Mouse (Mus musculus) embryonic facial prominence, embryonic 14.5 days (tissue): Measurements from ENCODE around the gene Bcr. TPM values are rescaled to one million over a fixed set of nuclear protein-coding genes. Genes with fewer than 3 reads are reported as not detected.

Experiments
- ATAC-seq: fragments of 200-750 bp; cut with Nextera tagmentation; 2 replicates; pipeline ENCODE4 v1.8.0; 2017; ENCODE audit warnings: low read depth, moderate number of reproducible peaks, moderate TSS enrichment
- DNase-seq: peaks from one replicate; pipeline ENCODE4 v3.0.0-alpha.2; 2015; ENCODE audit warnings: low spot score
- H3K27ac ChIP-seq: fragments of 300-500 bp; sonication (generic); replicated peaks from 2 replicates; pipeline ENCODE4 v1.5.1; 2014; ENCODE audit warnings: low read depth, mild to moderate bottlenecking, low read length, moderate library complexity
- H3K27me3 ChIP-seq: fragments of 300-500 bp; sonication (generic); replicated peaks from 2 replicates; pipeline ENCODE4 v1.6.1; 2014; ENCODE audit warnings: low read length; ENCODE audit not compliant: control insufficient read depth, insufficient read depth
- H3K36me3 ChIP-seq: fragments of 300-500 bp; sonication (generic); 2 replicates; pipeline ENCODE4 v1.6.1; 2014; ENCODE audit warnings: low read length, mixed read lengths; ENCODE audit not compliant: control insufficient read depth, insufficient read depth
- H3K4me1 ChIP-seq: fragments of 300-500 bp; sonication (generic); 2 replicates; pipeline ENCODE4 v1.6.1; 2014; ENCODE audit warnings: antibody characterized with exemption, low read length; ENCODE audit not compliant: control insufficient read depth, insufficient read depth
- H3K4me2 ChIP-seq: fragments of 300-500 bp; sonication (generic); 2 replicates; pipeline ENCODE4 v1.6.1; 2014; ENCODE audit warnings: low read depth, mild to moderate bottlenecking, low read length, moderate library complexity, mixed read lengths
- H3K4me3 ChIP-seq: fragments of 300-500 bp; sonication (generic); 2 replicates; pipeline ENCODE4 v1.5.1; 2014; ENCODE audit warnings: low read depth, mild to moderate bottlenecking, low read length
- H3K9ac ChIP-seq: fragments of 300-500 bp; sonication (generic); 2 replicates; pipeline ENCODE4 v1.6.1; 2014; ENCODE audit warnings: low read depth, mild to moderate bottlenecking, low read length, moderate library complexity, mixed read lengths
- H3K9me3 ChIP-seq: fragments of 300-500 bp; sonication (generic); 2 replicates; pipeline ENCODE4 v1.6.1; 2016; ENCODE audit warnings: low read length; ENCODE audit not compliant: control insufficient read depth
- WGBS: fragments of 180-500 bp; shearing (Covaris S2); extraction: QIAGEN DNeasy Blood & Tissue Kit; methylation state at CpG from one replicate; pipeline ENCODE4 v1.1.7; 2014; 5-methylcytosine and 5-hydroxymethylcytosine counted together
- polyA plus RNA-seq: library from polyadenylated mRNA; unstranded; fragments of >200 nt; fragmentation: Nextera tagmentation; extraction: Ambion mirVana; gene quantifications from 2 replicates; pipeline ENCODE4 v1.2.1, GENCODE M21; 2014

Bcr gene
- polyA plus RNA-seq, 1 experiment from 2014 or later = 8.1 TPM

DNA sequence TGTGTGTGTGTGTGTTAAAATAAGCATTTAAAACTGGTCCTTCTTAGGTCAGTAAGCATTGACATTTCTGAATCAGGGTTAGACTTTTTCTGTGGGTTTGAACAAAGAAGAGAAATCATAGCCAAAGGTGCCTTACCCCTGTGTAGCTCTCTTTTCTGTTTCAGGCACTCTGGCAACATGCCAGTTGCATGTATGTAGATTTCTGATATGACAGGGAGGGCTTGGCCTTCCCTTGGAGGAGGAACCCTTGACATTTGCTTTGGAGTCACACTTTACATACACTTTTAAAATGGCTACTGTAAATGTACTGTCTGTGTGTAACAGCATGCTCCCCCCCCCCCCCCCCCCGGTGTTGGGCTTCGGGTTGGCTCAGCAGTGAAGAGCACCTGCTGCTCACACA is 164.2 kb downstream of the Bcr start:
- ATAC-seq = no peak
- Histone ChIP-seq H3K4me2 (no peak overlapping the region), H3K9me3 (no peaks in the 10 kb centered on the region), H3K4me1 (peaks cover 13% of the 10 kb centered on the region), H3K27me3 (no peaks in the 10 kb centered on the region), H3K4me3 (no peak overlapping the region), H3K9ac (no peak overlapping the region), H3K27ac (no peak overlapping the region), H3K36me3 (no peaks in the 10 kb centered on the region)
- 57% methylated on average over 2 of the region's 2 CpGs for WGBS
- DNase-seq = no peak

DNA sequence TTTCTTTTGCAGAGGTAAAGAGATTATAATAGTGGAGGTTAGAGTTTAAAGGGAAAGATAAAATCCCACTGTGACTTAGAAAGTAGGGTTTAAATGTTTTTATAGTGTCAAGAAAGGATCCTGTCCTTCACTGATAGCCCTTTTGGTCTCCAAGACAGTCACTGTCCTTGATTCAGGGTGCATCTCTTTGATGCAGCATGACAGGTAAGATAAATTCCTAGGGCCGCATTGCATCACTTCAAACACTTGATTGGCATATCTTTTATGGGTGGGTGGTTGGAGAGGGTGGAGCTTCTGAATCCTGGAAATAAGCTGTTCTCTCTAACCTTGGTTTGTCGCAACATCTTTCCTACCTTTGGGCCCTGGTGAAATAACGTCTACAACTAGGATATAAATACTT is 167.0 kb downstream of the Bcr start:
- WGBS = 79% methylated on average over 3 of the region's 3 CpGs
- H3K27ac ChIP-seq = no peak overlapping the region
- no peaks in the 10 kb centered on the region for H3K27me3 ChIP-seq

DNA sequence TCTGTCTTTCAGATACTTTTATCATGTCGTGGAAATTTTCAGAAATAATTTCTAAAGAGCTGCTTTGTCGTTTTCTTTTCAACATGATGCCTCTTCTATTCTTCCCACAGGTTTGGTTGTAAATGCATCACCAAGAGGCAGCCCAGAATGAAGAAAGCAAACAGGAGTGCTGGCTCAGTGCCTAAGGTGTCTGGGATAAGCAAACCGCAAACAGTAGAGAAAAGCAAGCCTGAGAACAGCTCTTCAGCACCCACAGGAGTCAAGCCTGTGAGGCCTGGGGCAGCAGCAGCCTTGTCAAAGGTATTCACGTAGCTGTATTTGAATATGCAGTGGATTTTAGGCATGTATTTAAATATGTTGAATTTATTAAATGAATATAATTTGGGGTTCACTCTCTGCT is 170.2 kb downstream of the Bcr start:
- Histone ChIP-seq H3K9ac (no peak overlapping the region), H3K4me3 (no peak overlapping the region), H3K27me3 (no peaks in the 10 kb centered on the region), H3K36me3 (peaks cover 33% of the 10 kb centered on the region), H3K4me2 (no peak overlapping the region), H3K9me3 (no peaks in the 10 kb centered on the region), H3K27ac (no peak overlapping the region), H3K4me1 (peaks cover 3% of the 10 kb centered on the region; the same call in 1 of the 2 replicates)
- WGBS = 62% methylated on average over 4 of the region's 4 CpGs
- no peak for ATAC-seq
- DNase-seq = peak; percentile 64

More for the DNA sequence above, 167.0 kb downstream of the Bcr start:
- DNase-seq (no peak), ATAC-seq (no peak)
- H3K36me3 ChIP-seq = peaks cover 19% of the 10 kb centered on the region
- no peak overlapping the region for H3K4me3 ChIP-seq
- peaks cover 8% of the 10 kb centered on the region; the same call in 1 of the 2 replicates for H3K4me1 ChIP-seq
- no peaks in the 10 kb centered on the region for H3K9me3 ChIP-seq
- no peak overlapping the region for H3K4me2 ChIP-seq
- no peak overlapping the region for H3K9ac ChIP-seq

DNA sequence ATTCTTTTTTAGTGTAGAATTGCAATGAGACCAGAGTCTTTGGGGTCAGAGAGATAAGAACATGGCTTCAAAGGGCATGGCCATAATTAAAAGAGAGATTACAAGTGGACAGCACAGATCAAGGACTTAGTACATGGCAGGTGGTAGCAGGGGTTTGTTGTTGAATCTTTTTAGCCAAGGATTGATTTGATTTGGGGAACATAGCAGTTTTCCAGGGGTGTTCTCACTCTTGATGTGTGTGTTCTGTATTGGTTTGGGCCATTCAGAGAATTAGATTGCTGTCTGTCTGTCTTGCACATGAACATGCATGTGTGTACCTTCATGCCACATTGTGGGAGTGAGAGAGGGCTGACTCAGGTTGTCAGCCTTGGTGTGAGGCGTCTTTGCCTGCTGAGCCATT is 171.5 kb downstream of the Bcr start:
- Histone ChIP-seq H3K9ac (no peak overlapping the region), H3K4me2 (no peak overlapping the region), H3K4me1 (peaks cover 3% of the 10 kb centered on the region; the same call in 1 of the 2 replicates), H3K9me3 (no peaks in the 10 kb centered on the region), H3K27ac (no peak overlapping the region), H3K4me3 (no peak overlapping the region), H3K36me3 (peaks cover 43% of the 10 kb centered on the region), H3K27me3 (no peaks in the 10 kb centered on the region)
- DNase-seq (no peak), ATAC-seq (no peak)
- WGBS = 71% methylated on average over 1 of the region's 1 CpGs

DNA sequence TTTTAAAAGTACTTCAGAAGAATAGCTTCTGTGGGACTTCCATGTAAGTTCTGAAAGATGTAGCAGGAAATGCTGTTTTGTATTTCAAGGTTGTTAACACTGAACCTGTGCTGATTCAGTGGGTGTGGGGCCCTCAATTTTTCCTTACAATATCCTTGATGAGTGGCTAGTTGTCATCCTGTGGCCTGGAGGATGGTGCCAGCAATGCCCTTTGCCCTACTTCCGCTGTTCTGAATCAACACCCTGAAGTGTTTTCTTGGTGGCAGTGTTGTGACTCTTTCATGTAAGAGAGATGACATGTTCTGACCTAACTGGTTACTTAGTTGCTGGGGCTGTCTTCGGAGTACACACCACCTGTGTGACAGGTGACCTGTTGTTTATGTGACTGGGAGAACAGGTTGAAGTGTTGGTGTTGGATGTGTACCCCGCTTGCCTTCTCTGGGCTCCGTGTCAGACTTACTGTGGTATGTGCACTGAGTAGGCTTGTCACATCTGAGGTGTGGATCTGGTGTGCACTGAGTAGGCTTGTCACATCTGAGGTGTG is 172.3 kb downstream of the Bcr start:
- Histone ChIP-seq H3K36me3 (peaks cover 43% of the 10 kb centered on the region), H3K9ac (no peak overlapping the region), H3K9me3 (no peaks in the 10 kb centered on the region), H3K27ac (no peak overlapping the region), H3K4me1 (peaks cover 3% of the 10 kb centered on the region; the same call in 1 of the 2 replicates), H3K4me3 (no peak overlapping the region), H3K27me3 (no peaks in the 10 kb centered on the region), H3K4me2 (no peak overlapping the region)
- DNase-seq (no peak), ATAC-seq (no peak)
- 90% methylated on average over 4 of the region's 4 CpGs for WGBS

DNA sequence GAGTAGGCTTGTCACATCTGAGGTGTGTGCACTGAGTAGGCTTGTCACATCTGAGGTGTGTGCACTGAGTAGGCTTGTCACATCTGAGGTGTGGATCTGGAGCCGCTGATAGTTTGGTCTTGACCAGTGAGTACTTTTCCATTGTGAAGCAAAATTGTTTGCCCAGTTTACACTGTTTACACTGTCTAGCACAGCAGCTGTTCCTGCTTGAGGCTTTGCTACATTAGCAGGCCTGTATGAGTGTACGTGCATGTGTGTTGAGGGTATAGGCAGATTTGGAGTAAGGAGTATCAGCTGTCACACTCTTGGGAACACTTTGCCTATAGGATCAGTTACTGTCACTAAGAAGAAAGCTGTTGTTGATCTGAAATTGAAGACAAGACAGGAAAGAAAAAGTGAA is 173.1 kb downstream of the Bcr start:
- peaks cover 3% of the 10 kb centered on the region; the same call in 1 of the 2 replicates for H3K4me1 ChIP-seq
- peaks cover 47% of the 10 kb centered on the region for H3K36me3 ChIP-seq
- H3K4me2 ChIP-seq = no peak overlapping the region
- no peak overlapping the region for H3K4me3 ChIP-seq
- ATAC-seq = peak; percentile 83
- 67% methylated on average over 2 of the region's 2 CpGs for WGBS
- H3K27ac ChIP-seq = no peak overlapping the region
- no peaks in the 10 kb centered on the region for H3K27me3 ChIP-seq
- DNase-seq = peak; percentile 73
- no peak overlapping the region for H3K9ac ChIP-seq
- H3K9me3 ChIP-seq = no peaks in the 10 kb centered on the region

Other genes with a start within 250 kb of the Bcr start
- gene Gnaz, start 93.4 kb upstream of the Bcr start, polyA plus RNA-seq = 3.8 and 4.2 TPM in 2 replicates
- 0.39 and 2.4 TPM in 2 replicates for gene Rsph14, start 28.0 kb upstream of the Bcr start, polyA plus RNA-seq
- gene Rab36, start 23.5 kb upstream of the Bcr start, polyA plus RNA-seq = 6.7 and 8.7 TPM in 2 replicates
- 20.3 and 24.7 TPM in 2 replicates for gene Specc1l, start 151.5 kb downstream of the Bcr start, polyA plus RNA-seq